10 mouse cellular contexts compared by ENCODE assay signal in genomic region chr15:88618008-88618773, GRCm38 (mm10). TPM values are rescaled to one million over a fixed set of nuclear protein-coding genes. Genes with fewer than 3 reads are reported as not detected.
A peak's percentile ranks its signal among the peaks of the same experiment; 100 is the strongest.
DNase-seq lines count a peak whose midpoint lies in the region; ATAC-seq and TF ChIP-seq lines count a peak whose summit lies in the region.
"Had no signal": no experiment of that assay in that cellular context is flagged by ENCODE, and none has a peak within 500 bp of the region (broad histone marks: within the 10 kb centered on the region; RNA-seq: fewer than 3 reads in every experiment).

No protein-coding gene starts in this region.

- no peaks in the 10 kb centered on the region for H3K36me3 ChIP-seq in forebrain, embryonic 15.5 days
- H3K36me3 ChIP-seq in stomach, postnatal 0 days (ENCODE audit: control insufficient read depth, insufficient read depth, low read length): no peaks in the 10 kb centered on the region
- H3K36me3 ChIP-seq: limb, embryonic 15.5 days had no signal

- 26% methylated on average over 17 of the region's 17 CpGs for WGBS in forebrain, embryonic 15.5 days
- 45% methylated on average over 17 of the region's 17 CpGs for WGBS in stomach, postnatal 0 days

- H3K9ac ChIP-seq in forebrain, embryonic 15.5 days (replicated peaks): no peak overlapping the region
- no peak overlapping the region for H3K9ac ChIP-seq in stomach, postnatal 0 days (ENCODE audit: low read length)
- H3K9ac ChIP-seq: limb, embryonic 15.5 days had no signal

- H3K27ac ChIP-seq in forebrain, embryonic 15.5 days (replicated peaks): no peak overlapping the region
- H3K27ac ChIP-seq in stomach, postnatal 0 days (replicated peaks): no peak overlapping the region
- H3K27ac ChIP-seq: limb, embryonic 15.5 days had no signal

- peak; percentile 60 for TF ChIP-seq CTCF in stomach, postnatal 0 days (IDR thresholded peaks at IDR 0.05; ENCODE audit: low read depth)

- no peaks in the 10 kb centered on the region for H3K9me3 ChIP-seq in forebrain, embryonic 15.5 days
- H3K9me3 ChIP-seq in stomach, postnatal 0 days (ENCODE audit: control insufficient read depth, low read length): no peaks in the 10 kb centered on the region
- H3K9me3 ChIP-seq: limb, embryonic 15.5 days had no signal

- no peak for TF ChIP-seq EP300 in stomach, postnatal 0 days (optimal IDR thresholded peaks at IDR 0.05)

- no peak overlapping the region for H3K4me3 ChIP-seq in forebrain, embryonic 15.5 days
- H3K4me3 ChIP-seq in stomach, postnatal 0 days (ENCODE audit: low read depth, low read length): no peak overlapping the region
- H3K4me3 ChIP-seq: limb, embryonic 15.5 days had no signal

- intact Hi-C loops in left cerebral cortex, postnatal 10 days (cut with DNase I): no loop called here

- H3K27me3 ChIP-seq in forebrain, embryonic 15.5 days: no peaks in the 10 kb centered on the region
- H3K27me3 ChIP-seq in stomach, postnatal 0 days (ENCODE audit: control insufficient read depth, insufficient read depth, low read length): no peaks in the 10 kb centered on the region
- H3K27me3 ChIP-seq: limb, embryonic 15.5 days had no signal

- H3K4me1 ChIP-seq in forebrain, embryonic 15.5 days: peaks cover 11% of the 10 kb centered on the region; the same call in 1 of the 2 replicates
- H3K4me1 ChIP-seq in stomach, postnatal 0 days (replicated peaks; ENCODE audit: control insufficient read depth, insufficient read depth): no peaks in the 10 kb centered on the region
- H3K4me1 ChIP-seq: limb, embryonic 15.5 days had no signal

- peak; percentile 4 for DNase-seq in adrenal gland, adult 2 months
- DNase-seq in adrenal gland, adult 8-10 months: no peak
- peak; percentile 49 to 53 for DNase-seq in right cerebral cortex, adult 2 months (ENCODE audit: low spot score in 2 of 2)
- DNase-seq in right cerebral cortex, postnatal 36 days (ENCODE audit: low spot score in 2 of 2): no peak
- peak; percentile 13 to 63 for DNase-seq in left cerebral cortex, postnatal 10 days (ENCODE audit: extremely low spot score in 1 of 2, low spot score in 2 of 2)
- no peak for DNase-seq in stomach, postnatal 0 days (ENCODE audit: low spot score)

- H3K4me2 ChIP-seq in forebrain, embryonic 15.5 days (replicated peaks): 0 out of 2 replicates have a peak overlapping the region, but pooled peaks have one; percentile 9
- no peak overlapping the region for H3K4me2 ChIP-seq in stomach, postnatal 0 days (replicated peaks; ENCODE audit: low read depth)
- H3K4me2 ChIP-seq: limb, embryonic 15.5 days had no signal

- no peak for ATAC-seq in forebrain, embryonic 15.5 days (replicated peaks)
- no peak for ATAC-seq in stomach, postnatal 0 days (ENCODE audit: low FRiP score, low TSS enrichment)
- ATAC-seq in megakaryocyte, adult 5-6 weeks (ENCODE audit: poor library complexity, severe bottlenecking): no peak

RNA-seq across cellular contexts. Expression of gene Zdhhc25, which starts 18.1 kb away (rescaled TPM):
- total RNA-seq in adrenal gland, adult 2 months (2021): not detected
- polyA plus RNA-seq in adrenal gland, adult 2 months (2012; rRNA removed): not detected in 2 replicates
- not detected for total RNA-seq in adrenal gland, adult 8-10 months (2022)
- not detected in 2 replicates for polyA plus RNA-seq in forebrain, embryonic 15.5 days (2015; fragmentation: Nextera tagmentation; extraction: Ambion mirVana)
- total RNA-seq in left cerebral cortex, postnatal 10 days (2021): not detected
- polyA plus RNA-seq in stomach, postnatal 0 days (2015; fragmentation: Nextera tagmentation; extraction: Ambion mirVana): not detected in 2 replicates
- not detected in 2 replicates for total RNA-seq in megakaryocyte, adult 5-6 weeks (2015)
- total RNA-seq in megakaryocyte, adult 5-6 weeks (2017): not detected in 2 replicates
- polyA plus RNA-seq: limb, embryonic 15.5 days; stomach, embryonic 16.5 days had no signal

Comparison
In these comparisons a context has a peak if more than half of its experiments do, and no peak if none do; other contexts are left out.
1. DNase-seq: peak in adrenal gland, adult 2 months (single experiment), right cerebral cortex, adult 2 months (2 of 2) and left cerebral cortex, postnatal 10 days (2 of 2); none in adrenal gland, adult 8-10 months (single experiment), right cerebral cortex, postnatal 36 days (0 of 2) and stomach, postnatal 0 days (single experiment).